Mouse (Mus musculus): ENCODE measurements around the gene Rasa2. TPM values are rescaled to one million over a fixed set of nuclear protein-coding genes. Genes with fewer than 3 reads are reported as not detected.
"Not testable (repeated sequence)": the region's sequence is repeated elsewhere in the genome, so short reads cannot be mapped to it uniquely, and the experiment has no call there.

Rasa2 gene
- 10 to 100 TPM; 33.2 to 33.8 TPM for total RNA-seq (2021)
- long read RNA-seq, full-length matches to known transcripts: 10 of 19 reads
- long read RNA-seq, partial matches to known transcripts: 4 of 19 reads
- long read RNA-seq, other reads (novel, unspliced or antisense): 5 of 19 reads

- DNase-seq (ENCODE audit: low spot score in 2 of 2): peak; percentile 86 to 91
Observed at GRCm38 (mm10) chr9:96631389-96632072, at the start of gene Rasa2. Gene Rasa2 (minus strand): TSS chr9:96631617.

GRCm38 (mm10) chr9:96678611-96679010 lies 47.2 kb upstream of the Rasa2 start:
- no peak for DNase-seq (ENCODE audit: low spot score in 2 of 2)

GRCm38 (mm10) chr9:96677711-96678110 lies 46.3 kb upstream of the Rasa2 start:
- DNase-seq (ENCODE audit: low spot score in 2 of 2): not testable (repeated sequence)

GRCm38 (mm10) chr9:96676671-96677070 lies 45.3 kb upstream of the Rasa2 start:
- DNase-seq (ENCODE audit: low spot score in 2 of 2): no peak

- DNase-seq (ENCODE audit: low spot score in 2 of 2): no peak
Observed at GRCm38 (mm10) chr9:96675763-96676640, 44.6 kb upstream of the Rasa2 start.

GRCm38 (mm10) chr9:96675071-96675762 lies 43.8 kb upstream of the Rasa2 start:
- DNase-seq (ENCODE audit: low spot score in 2 of 2): peak in 1 of 2 experiments; percentile 75

- DNase-seq (ENCODE audit: low spot score in 2 of 2): no peak
Observed at GRCm38 (mm10) chr9:96674301-96674700, 42.9 kb upstream of the Rasa2 start.

GRCm38 (mm10) chr9:96672466-96672865 lies 41.0 kb upstream of the Rasa2 start:
- no peak for DNase-seq (ENCODE audit: low spot score in 2 of 2)

- no peak for DNase-seq (ENCODE audit: low spot score in 2 of 2)
Observed at GRCm38 (mm10) chr9:96671249-96671648, 39.8 kb upstream of the Rasa2 start.

- peak; percentile 96 to 99 for DNase-seq (ENCODE audit: low spot score in 2 of 2)
Observed at GRCm38 (mm10) chr9:96669877-96670276, 38.5 kb upstream of the Rasa2 start.

- peak; percentile 78 to 83 for DNase-seq (ENCODE audit: low spot score in 2 of 2)
Observed at GRCm38 (mm10) chr9:96668628-96669027, 37.2 kb upstream of the Rasa2 start.

- DNase-seq (ENCODE audit: low spot score in 2 of 2): peak in 1 of 2 experiments; percentile 50
Observed at GRCm38 (mm10) chr9:96660510-96661244, 29.3 kb upstream of the Rasa2 start.

- no peak for DNase-seq (ENCODE audit: low spot score in 2 of 2)
Observed at GRCm38 (mm10) chr9:96659801-96660200, 28.4 kb upstream of the Rasa2 start.

GRCm38 (mm10) chr9:96653538-96653937 lies 22.1 kb upstream of the Rasa2 start:
- no peak for DNase-seq (ENCODE audit: low spot score in 2 of 2)

- DNase-seq (ENCODE audit: low spot score in 2 of 2): no peak
Observed at GRCm38 (mm10) chr9:96652763-96653162, 21.3 kb upstream of the Rasa2 start.

GRCm38 (mm10) chr9:96650807-96651206 lies 19.4 kb upstream of the Rasa2 start:
- no peak for DNase-seq (ENCODE audit: low spot score in 2 of 2)

- no peak for DNase-seq (ENCODE audit: low spot score in 2 of 2)
Observed at GRCm38 (mm10) chr9:96649924-96650323, 18.5 kb upstream of the Rasa2 start.

GRCm38 (mm10) chr9:96649362-96649761 lies 17.9 kb upstream of the Rasa2 start:
- DNase-seq (ENCODE audit: low spot score in 2 of 2): peak in 1 of 2 experiments; percentile 41

- no peak for DNase-seq (ENCODE audit: low spot score in 2 of 2)
Observed at GRCm38 (mm10) chr9:96646668-96647295, 15.4 kb upstream of the Rasa2 start.

GRCm38 (mm10) chr9:96644840-96645239 lies 13.4 kb upstream of the Rasa2 start:
- DNase-seq (ENCODE audit: low spot score in 2 of 2): no peak

Measured in layer of hippocampus, adult 18-20 months (tissue).